Comparison of ENCODE assay signal across 11 mouse cellular contexts in the genomic region with DNA sequence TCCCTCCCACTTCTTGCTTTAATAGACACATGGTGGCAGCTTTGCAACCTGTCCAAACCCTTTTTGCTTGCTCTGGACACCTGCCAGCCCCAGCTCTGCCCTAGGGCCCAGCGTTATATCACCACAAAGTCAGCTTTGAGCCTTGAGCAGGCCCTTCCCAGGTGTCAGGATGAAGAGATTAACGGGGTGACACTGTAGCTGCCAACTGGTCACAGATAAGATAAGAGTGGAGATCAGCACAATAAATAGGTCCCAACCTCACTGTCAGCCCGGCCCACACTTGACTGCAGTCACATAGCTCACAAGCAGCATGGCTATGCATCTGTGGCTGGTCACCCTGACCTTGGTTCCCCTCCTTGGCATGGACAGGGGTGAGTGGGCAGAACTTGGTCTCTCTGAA. TPM values are rescaled to one million over a fixed set of nuclear protein-coding genes. Genes with fewer than 3 reads are reported as not detected.
DNase-seq lines count a peak whose midpoint lies in the region; ATAC-seq and TF ChIP-seq lines count a peak whose summit lies in the region.
"Had no signal": no experiment of that assay in that cellular context is flagged by ENCODE, and none has a peak within 500 bp of the region (broad histone marks: within the 10 kb centered on the region; RNA-seq: fewer than 3 reads in every experiment).

A gene (plus strand): TSS at position 268 of the 400 bp plus-strand sequence.

- H3K9ac ChIP-seq in kidney, embryonic 14.5 days (ENCODE audit: low read depth, low read length) = no peak within 1 kb of the TSS
- H3K9ac ChIP-seq in kidney, postnatal 0 days (ENCODE audit: low read depth, low read length) = no peak within 1 kb of the TSS
- no peak within 1 kb of the TSS for H3K9ac ChIP-seq in forebrain, postnatal 0 days
- H3K9ac ChIP-seq: embryonic facial prominence, embryonic 12.5 days had no signal

- H3K27ac ChIP-seq in kidney, embryonic 14.5 days (ENCODE audit: low read depth, low read length) = no peak within 1 kb of the TSS
- H3K27ac ChIP-seq in kidney, postnatal 0 days = 0 out of 2 replicates have a peak within 1 kb of the TSS, but pooled peaks have one; percentile 42
- no peak within 1 kb of the TSS for H3K27ac ChIP-seq in forebrain, postnatal 0 days (ENCODE audit: low read depth, low read length)
- H3K27ac ChIP-seq: embryonic facial prominence, embryonic 12.5 days had no signal

- H3K27me3 ChIP-seq in kidney, embryonic 14.5 days (ENCODE audit: control insufficient read depth, insufficient read depth, low read length) = no peaks in the 10 kb centered on the region
- H3K27me3 ChIP-seq in kidney, postnatal 0 days (ENCODE audit: insufficient read depth, low read length) = no peaks in the 10 kb centered on the region
- no peaks in the 10 kb centered on the region for H3K27me3 ChIP-seq in forebrain, postnatal 0 days (ENCODE audit: insufficient read depth, low read length)
- H3K27me3 ChIP-seq: embryonic facial prominence, embryonic 12.5 days had no signal

- H3K36me3 ChIP-seq in kidney, embryonic 14.5 days (ENCODE audit: control insufficient read depth, insufficient read depth, low read length) = no peaks in the 10 kb centered on the region
- H3K36me3 ChIP-seq in kidney, postnatal 0 days (ENCODE audit: insufficient read depth, low read length) = no peaks in the 10 kb centered on the region
- H3K36me3 ChIP-seq in forebrain, postnatal 0 days (ENCODE audit: insufficient read depth) = no peaks in the 10 kb centered on the region
- H3K36me3 ChIP-seq: embryonic facial prominence, embryonic 12.5 days had no signal

- H3K4me3 ChIP-seq in kidney, embryonic 14.5 days (ENCODE audit: low read length) = no peak within 1 kb of the TSS
- no peak within 1 kb of the TSS for H3K4me3 ChIP-seq in kidney, postnatal 0 days (replicated peaks; ENCODE audit: low read depth, low read length)
- no peak within 1 kb of the TSS for H3K4me3 ChIP-seq in forebrain, postnatal 0 days (ENCODE audit: low read depth, low read length)
- H3K4me3 ChIP-seq: embryonic facial prominence, embryonic 12.5 days had no signal

- no peak within 1 kb of the TSS for H3K4me2 ChIP-seq in kidney, embryonic 14.5 days (replicated peaks; ENCODE audit: low read depth, low read length)
- no peak within 1 kb of the TSS for H3K4me2 ChIP-seq in kidney, postnatal 0 days (ENCODE audit: low read length)
- H3K4me2 ChIP-seq in forebrain, postnatal 0 days (ENCODE audit: low read depth) = no peak within 1 kb of the TSS
- H3K4me2 ChIP-seq: embryonic facial prominence, embryonic 12.5 days had no signal

- no peaks in the 10 kb centered on the region for H3K9me3 ChIP-seq in kidney, embryonic 14.5 days (ENCODE audit: control insufficient read depth, low read length)
- no peaks in the 10 kb centered on the region for H3K9me3 ChIP-seq in kidney, postnatal 0 days (replicated peaks; ENCODE audit: low read length)
- H3K9me3 ChIP-seq in forebrain, postnatal 0 days (ENCODE audit: low read length) = no peaks in the 10 kb centered on the region
- H3K9me3 ChIP-seq: embryonic facial prominence, embryonic 12.5 days had no signal

- WGBS in kidney, embryonic 14.5 days = 44% methylated on average over 3 of the region's 3 CpGs
- 33% methylated on average over 3 of the region's 3 CpGs for WGBS in kidney, postnatal 0 days
- 63% methylated on average over 3 of the region's 3 CpGs for WGBS in forebrain, postnatal 0 days

- ATAC-seq in kidney, embryonic 14.5 days (ENCODE audit: low FRiP score, low TSS enrichment) = no peak
- ATAC-seq in common myeloid progenitor, adult 5-6 weeks (replicated peaks; ENCODE audit: low read depth, poor library complexity, severe bottlenecking) = peak; percentile 28; the same call in 1 of the 2 replicates
- no peak for ATAC-seq in kidney, postnatal 0 days (replicated peaks; ENCODE audit: low FRiP score, low read depth)
- ATAC-seq in megakaryocyte progenitor cell, adult 5-6 weeks (replicated peaks; ENCODE audit: poor library complexity) = peak; percentile 77
- ATAC-seq in megakaryocyte, adult 5-6 weeks (ENCODE audit: poor library complexity, severe bottlenecking) = no peak
- ATAC-seq in forebrain, postnatal 0 days = no peak
- ATAC-seq in erythroblast, adult 5-6 weeks (replicated peaks; ENCODE audit: low FRiP score, poor library complexity, severe bottlenecking) = no peak

- no peaks in the 10 kb centered on the region for H3K4me1 ChIP-seq in kidney, embryonic 14.5 days (ENCODE audit: control insufficient read depth, insufficient read depth, low read length)
- H3K4me1 ChIP-seq in kidney, postnatal 0 days (replicated peaks; ENCODE audit: insufficient read depth, low read length) = no peaks in the 10 kb centered on the region
- H3K4me1 ChIP-seq in forebrain, postnatal 0 days (ENCODE audit: insufficient read depth) = no peaks in the 10 kb centered on the region
- H3K4me1 ChIP-seq: embryonic facial prominence, embryonic 12.5 days had no signal

- DNase-seq in kidney, adult 11 months = peak; percentile 39
- no peak for DNase-seq in kidney, postnatal 0 days (ENCODE audit: low spot score)
- no peak for DNase-seq in forebrain, postnatal 0 days

- no peak for TF ChIP-seq CTCF in kidney, postnatal 0 days (IDR thresholded peaks at IDR 0.05; ENCODE audit: low read depth)
- no peak for TF ChIP-seq CTCF in forebrain, postnatal 0 days (IDR thresholded peaks at IDR 0.05; ENCODE audit: low read depth)

RNA-seq across cellular contexts. Expression of the gene that starts here (rescaled TPM):
- not detected in 2 replicates for polyA plus RNA-seq in kidney, embryonic 14.5 days (2014; fragmentation: Nextera tagmentation; extraction: Ambion mirVana)
- not detected in 2 replicates for total RNA-seq in common myeloid progenitor, adult 5-6 weeks (2017)
- 0.41 and 1.0 TPM in 2 replicates for polyA plus RNA-seq in kidney, postnatal 0 days (2015; fragmentation: Nextera tagmentation; extraction: Ambion mirVana)
- not detected in 2 replicates for total RNA-seq in megakaryocyte progenitor cell, adult 5-6 weeks (2015)
- not detected in 2 replicates for total RNA-seq in megakaryocyte progenitor cell, adult 5-6 weeks (2017)
- total RNA-seq in megakaryocyte, adult 5-6 weeks (2015) = not detected in 2 replicates
- total RNA-seq in megakaryocyte, adult 5-6 weeks (2017) = not detected in 2 replicates
- not detected in 2 replicates for total RNA-seq in forebrain, postnatal 0 days (2014; rRNA removed)
- not detected in 2 replicates for polyA plus RNA-seq in forebrain, postnatal 0 days (2015; fragmentation: Nextera tagmentation; extraction: Ambion mirVana)
- not detected in 2 replicates for total RNA-seq in erythroblast, adult 5-6 weeks (2015; ENCODE audit: low replicate concordance)
- total RNA-seq in erythroblast, adult 5-6 weeks (2017; ENCODE audit: low replicate concordance) = not detected in 2 replicates
- total RNA-seq: hematopoietic stem cell, adult 5-6 weeks; monocyte, adult 5-6 weeks had no signal
- polyA plus RNA-seq: embryonic facial prominence, embryonic 12.5 days had no signal

Comparison
In these comparisons a context has a peak if more than half of its experiments do, and no peak if none do; other contexts are left out.
1. Peak in ATAC-seq in common myeloid progenitor, adult 5-6 weeks; RNA of the gene not detected or under 1 TPM.
2. Peak in ATAC-seq in megakaryocyte progenitor cell, adult 5-6 weeks; RNA of the gene not detected or under 1 TPM.